Mouse (Mus musculus): Measurements from ENCODE around the gene Irx5. TPM values are rescaled to one million over a fixed set of nuclear protein-coding genes. Genes with fewer than 3 reads are reported as not detected.

Irx5 gene
- polyA plus RNA-seq, 3 experiments from 2014 or later = not detected

GRCm38 (mm10) chr8:92360083-92360861 is 2.8 kb downstream of the Irx5 start:
- no peak for ATAC-seq

DNA sequence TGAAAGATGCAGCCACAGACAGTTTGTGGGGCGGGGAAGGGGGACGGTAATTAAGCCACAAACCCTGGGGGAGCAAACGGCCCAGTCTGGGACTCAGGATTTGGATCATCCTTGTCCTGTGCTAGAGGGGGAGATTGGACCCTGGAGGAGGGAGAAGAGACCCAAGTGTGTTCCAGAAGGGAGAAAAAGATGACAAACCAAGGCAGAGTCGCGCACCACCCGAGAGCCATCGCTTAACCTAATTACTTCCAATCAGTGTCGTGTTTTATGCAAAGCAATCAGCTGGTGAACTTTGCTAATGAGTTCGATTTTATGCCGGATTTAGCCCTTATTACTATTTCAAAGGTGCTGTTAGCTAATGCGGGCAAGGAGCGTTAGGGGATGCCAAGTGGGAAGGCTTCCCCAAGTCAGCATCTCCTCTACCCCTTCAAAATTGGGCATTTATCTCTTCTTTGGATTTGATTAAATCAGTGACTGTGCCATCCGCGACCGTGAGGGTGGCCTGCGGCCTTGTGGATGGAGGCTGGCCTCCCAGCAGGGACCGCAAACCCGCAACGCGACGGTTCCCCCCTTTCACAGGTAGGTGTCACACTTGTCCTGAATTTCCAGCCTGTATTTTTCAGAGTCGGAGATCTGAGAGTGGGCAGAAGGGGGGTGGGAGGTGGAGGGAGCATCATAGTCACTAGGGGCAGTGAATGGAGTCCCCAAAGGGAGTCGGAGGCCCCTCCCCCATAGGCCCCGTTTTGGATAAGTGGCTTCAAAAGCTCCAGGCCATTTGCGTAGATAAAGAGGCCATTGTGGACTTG is 4.3 kb downstream of the Irx5 start:
- ATAC-seq = no peak

DNA sequence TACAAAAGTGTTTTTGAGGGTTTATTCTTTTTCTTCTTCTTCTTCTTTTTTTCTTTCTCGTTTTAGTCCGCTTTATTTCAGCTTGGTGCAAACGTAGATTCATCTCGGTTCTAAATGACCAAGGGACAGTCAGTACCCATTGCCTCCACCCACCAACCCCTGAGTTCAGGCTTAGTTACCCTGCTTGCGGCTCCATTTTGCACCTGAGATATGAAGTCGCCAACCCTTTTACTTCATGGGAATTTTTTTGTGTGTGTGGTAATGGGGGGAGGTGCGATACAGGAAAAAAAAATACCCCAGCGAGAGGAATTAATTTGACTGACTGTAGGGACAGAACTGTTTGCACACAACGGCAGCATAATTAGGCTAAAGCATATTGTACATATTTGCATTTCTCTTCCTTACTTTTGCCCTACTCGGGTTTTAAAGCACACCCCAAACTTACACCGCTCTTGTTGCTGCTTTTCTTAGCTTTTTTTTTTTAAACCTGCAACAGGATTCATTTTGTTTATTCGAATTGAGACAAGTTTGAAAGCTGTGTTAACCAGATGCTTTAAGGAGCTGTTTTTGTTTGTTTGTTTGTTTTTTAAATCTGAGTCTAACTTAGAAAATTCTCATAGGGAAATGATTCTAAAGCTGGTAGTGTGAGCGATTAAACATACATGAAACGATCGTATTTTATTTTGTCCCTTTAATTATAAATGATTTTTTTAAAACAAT is 5.1 kb downstream of the Irx5 start:
- ATAC-seq = no peak

- ATAC-seq = no peak
These were observed 6.1 kb downstream of the Irx5 start for GRCm38 (mm10) chr8:92363217-92364147.

DNA sequence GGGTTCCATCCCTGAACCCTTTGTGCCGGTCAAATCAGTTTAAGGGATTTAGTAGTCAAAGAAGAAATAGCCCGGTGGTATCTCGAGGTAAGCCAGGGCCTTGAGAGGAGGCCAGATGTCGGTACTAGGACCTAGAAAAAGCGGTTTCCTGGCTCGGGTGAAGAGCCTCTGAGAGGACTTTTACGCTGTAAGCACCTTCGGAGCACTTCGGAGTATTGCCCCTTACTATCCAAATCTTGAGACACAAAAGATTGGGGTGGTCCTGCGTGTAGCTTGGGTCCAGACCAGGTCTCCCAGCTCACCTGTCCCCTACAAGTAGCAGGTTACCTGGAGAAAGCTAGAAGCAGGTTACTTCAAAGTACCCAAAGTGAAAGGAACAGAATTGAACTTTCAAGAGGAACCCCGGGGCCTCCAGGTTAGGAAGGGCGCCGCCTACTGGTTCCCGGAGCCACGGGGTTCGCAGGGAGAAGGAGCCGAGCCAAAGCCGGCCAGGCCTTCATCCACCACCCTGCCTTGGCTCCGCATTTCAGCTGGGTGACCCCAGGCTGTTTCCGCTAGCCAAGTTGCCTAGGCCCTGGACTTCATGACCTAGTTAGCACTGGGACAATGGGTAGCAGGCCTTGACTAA is 6.8 kb downstream of the Irx5 start:
- peak; percentile 33 for ATAC-seq

DNA sequence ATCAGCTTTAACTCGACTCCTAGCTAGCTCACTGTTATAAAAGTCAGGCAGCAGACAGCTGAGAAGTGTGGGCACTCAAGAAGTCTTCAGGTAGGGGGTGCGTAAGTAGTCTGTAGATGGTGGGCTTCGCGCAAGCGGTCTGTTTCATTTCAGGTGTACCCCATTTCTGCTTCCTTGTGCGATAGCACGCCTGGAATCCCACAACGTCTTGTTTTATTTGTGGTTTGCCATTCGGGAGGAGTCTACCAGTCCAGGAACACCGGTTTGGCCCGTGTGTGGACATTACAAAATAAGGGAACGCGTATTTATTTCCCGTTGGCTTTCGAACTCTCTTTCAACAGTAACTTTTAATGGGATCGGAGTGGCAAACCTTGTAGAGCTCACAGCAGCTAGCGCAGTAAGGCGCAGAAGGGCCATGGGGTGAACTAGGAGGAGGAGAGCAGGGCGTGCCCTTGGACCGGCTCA is 7.4 kb downstream of the Irx5 start:
- ATAC-seq = no peak

GRCm38 (mm10) chr8:92365241-92365943 is 8.0 kb downstream of the Irx5 start:
- ATAC-seq = no peak

GRCm38 (mm10) chr8:92365944-92366735 is 8.7 kb downstream of the Irx5 start:
- ATAC-seq = no peak

- peak; percentile 38 for ATAC-seq
These were observed 9.4 kb downstream of the Irx5 start for GRCm38 (mm10) chr8:92366736-92367267.

- ATAC-seq = no peak
These were observed 22.1 kb downstream of the Irx5 start for GRCm38 (mm10) chr8:92379524-92379923.

GRCm38 (mm10) chr8:92380571-92380970 is 23.1 kb downstream of the Irx5 start:
- no peak for ATAC-seq

DNA sequence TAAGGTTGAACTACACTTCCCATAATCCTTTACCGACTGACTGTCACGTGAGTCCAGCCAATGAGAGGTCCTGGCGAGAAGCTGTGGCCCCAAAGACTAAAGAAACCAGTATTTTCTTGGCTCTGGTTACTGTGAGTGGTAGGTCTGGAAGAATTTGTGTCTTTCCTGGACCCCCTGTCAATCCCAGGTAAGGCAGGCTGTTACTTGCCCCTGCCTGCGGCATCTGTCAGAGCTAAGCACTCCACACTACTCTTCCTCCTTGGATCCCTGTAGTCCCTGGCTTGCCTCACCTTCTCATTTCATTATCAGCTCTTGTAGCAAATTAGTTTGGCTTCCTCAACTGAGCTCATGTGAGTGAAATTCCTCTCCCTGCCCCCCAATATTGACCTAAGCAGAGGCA is 30.5 kb downstream of the Irx5 start:
- no peak for ATAC-seq

DNA sequence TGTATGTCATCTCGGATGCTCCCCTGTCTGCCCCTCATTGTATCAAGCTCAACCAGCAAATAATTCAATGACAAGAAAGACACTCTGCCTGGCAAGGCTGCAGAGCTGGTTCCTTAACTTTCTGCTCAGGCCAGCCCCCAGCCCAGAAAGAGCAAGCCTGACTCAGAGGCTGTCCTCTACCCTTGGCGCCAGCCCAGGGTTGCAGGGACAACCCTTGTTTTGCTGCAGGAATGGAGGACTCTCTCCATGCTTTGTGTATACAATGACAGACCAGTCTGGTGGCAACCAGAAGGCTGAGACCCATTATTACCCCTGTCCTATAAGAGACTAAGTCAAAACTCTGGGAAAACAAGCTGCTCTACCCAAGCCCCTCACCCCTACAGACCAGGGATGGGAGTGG is 46.8 kb downstream of the Irx5 start:
- no peak for ATAC-seq

- ATAC-seq = no peak
These were observed 50.7 kb downstream of the Irx5 start for GRCm38 (mm10) chr8:92408092-92408491.

DNA sequence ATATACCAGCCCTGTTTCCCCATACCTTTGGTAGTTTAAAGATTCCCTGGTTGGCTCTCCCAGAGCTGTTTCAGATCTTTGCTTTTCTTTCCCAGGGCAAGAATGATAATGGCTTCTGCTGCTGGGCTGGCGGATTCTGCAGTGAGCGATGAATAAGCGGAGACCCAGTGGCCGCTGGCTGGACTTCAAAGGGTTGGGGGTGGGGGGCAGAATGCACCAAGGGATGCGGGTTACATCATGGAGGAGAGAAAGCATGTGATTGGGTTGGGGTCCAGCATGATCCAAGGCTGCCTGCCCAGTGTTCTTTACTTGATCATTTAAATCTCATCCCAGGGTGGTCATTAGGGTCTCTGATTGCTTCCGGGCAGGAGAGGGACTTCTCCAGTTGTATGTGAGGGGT is 56.2 kb downstream of the Irx5 start:
- ATAC-seq = no peak

DNA sequence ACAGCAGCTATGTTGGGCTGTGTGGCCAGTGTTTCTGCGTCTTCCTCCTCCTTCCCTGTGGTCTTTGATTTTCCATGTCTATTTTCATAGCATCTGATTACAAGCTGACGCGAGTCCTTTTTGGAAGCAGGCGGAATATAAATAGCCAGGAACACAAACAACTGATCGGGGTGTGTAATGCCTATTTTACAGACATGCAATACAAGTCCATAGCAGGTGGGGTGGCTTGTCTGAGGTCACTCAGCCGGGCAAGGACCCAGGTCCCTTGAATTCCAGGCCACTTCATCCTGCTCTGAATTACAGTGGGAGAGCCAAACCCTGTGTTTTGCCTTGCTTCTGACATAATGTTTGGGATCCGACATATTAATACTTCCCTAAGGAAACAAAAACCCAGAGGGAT is 63.2 kb downstream of the Irx5 start:
- no peak for ATAC-seq

Measured in inflammation-experienced regulatory T-cells, adult 6 months (primary cell).